Comparison of ENCODE assay signal across 13 mouse cellular contexts in the genomic region with DNA sequence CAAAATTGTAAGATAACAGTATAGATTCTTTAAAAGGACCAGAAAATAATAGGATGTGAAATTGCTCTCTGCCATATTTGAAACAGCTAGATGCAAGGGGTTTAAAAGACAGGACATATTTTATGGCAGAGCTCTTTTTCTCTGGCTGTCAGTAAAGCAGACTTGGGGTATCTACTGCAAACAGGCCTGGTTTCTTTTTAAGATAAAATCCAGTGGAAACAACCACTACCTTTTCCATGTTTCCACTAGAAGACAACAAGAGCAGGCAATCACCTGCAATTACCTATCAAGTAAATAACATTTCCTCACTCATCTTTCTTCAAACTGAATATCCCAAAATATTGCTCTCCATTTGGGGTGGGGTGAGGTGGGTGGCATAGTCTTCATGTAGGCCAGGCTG.
"Had no signal": no experiment of that assay in that cellular context is flagged by ENCODE, and none has a peak within 500 bp of the region (broad histone marks: within the 10 kb centered on the region; RNA-seq: fewer than 3 reads in every experiment).

No protein-coding gene starts in this region.

- H3K4me3 ChIP-seq: layer of hippocampus, adult 2 months; limb, embryonic 10.5 days; myocyte; neural tube, embryonic 15.5 days had no signal

- H3K4me1 ChIP-seq: limb, embryonic 10.5 days; neural tube, embryonic 15.5 days had no signal

- DNase-seq: kidney, adult 2 months; kidney, postnatal 4 days; lung, adult 2 months; lung, postnatal 36 days; midbrain, embryonic 14.5 days; thymus, postnatal 4 days had no signal

- H3K4me2 ChIP-seq: neural tube, embryonic 15.5 days had no signal

- H3K27me3 ChIP-seq: neural tube, embryonic 15.5 days had no signal

- H3K9ac ChIP-seq: neural tube, embryonic 15.5 days had no signal

- H3K27ac ChIP-seq: kidney, postnatal 0 days; layer of hippocampus, adult 2 months; limb, embryonic 10.5 days; neural tube, embryonic 15.5 days; stomach, postnatal 0 days had no signal

- H3K9me3 ChIP-seq: limb, embryonic 10.5 days; neural tube, embryonic 15.5 days had no signal

- ATAC-seq: lung, postnatal 0 days had no signal
